Mouse (Mus musculus): Measurements from ENCODE around the gene Iqce. TPM values are rescaled to one million over a fixed set of nuclear protein-coding genes. Genes with fewer than 3 reads are reported as not detected.

Gene Iqce
- total and polyA plus RNA-seq, 3 experiments = 6.4 to 21.2 TPM; not detected in 1

- no peak overlapping the region for H3K4me3 ChIP-seq (ENCODE audit: control insufficient read depth in 1 of 2, insufficient read depth in 1 of 2, low read depth in 2 of 2, low read length in 2 of 2)
- no peak overlapping the region for H3K27ac ChIP-seq (ENCODE audit: control insufficient read depth, low read depth, low read length)
- TF ChIP-seq POLR2A (IDR thresholded peaks at IDR 0.05; ENCODE audit: control insufficient read depth in 1 of 2, insufficient read depth in 1 of 2, low read depth in 1 of 2, low read length in 2 of 2, poor library complexity in 1 of 2) (no peak), NRF1 (IDR thresholded peaks at IDR 0.05; ENCODE audit: insufficient read depth, low read depth, low read length, poor library complexity, severe bottlenecking) (no peak), CHD2 (IDR thresholded peaks at IDR 0.05; ENCODE audit: low read length) (no peak), SIN3A (IDR thresholded peaks at IDR 0.05; ENCODE audit: low read length) (no peak), MAX (IDR thresholded peaks at IDR 0.05; ENCODE audit: low read length) (no peak), MAZ (IDR thresholded peaks at IDR 0.05; ENCODE audit: low read depth, low read length) (no peak), GABPA (IDR thresholded peaks at IDR 0.05; ENCODE audit: low read depth, low read length) (no peak), RCOR1 (IDR thresholded peaks at IDR 0.05; ENCODE audit: low read depth, low read length) (no peak), ZC3H11A (IDR thresholded peaks at IDR 0.05; ENCODE audit: low read depth, low read length) (no peak), GATA1 (IDR thresholded peaks at IDR 0.05; ENCODE audit: low read depth, low read length) (no peak), MYC (IDR thresholded peaks at IDR 0.05; ENCODE audit: low read depth, low read length) (no peak), KAT2A (conservative IDR thresholded peaks at IDR 0.05; ENCODE audit: low read depth, low read length) (no peak), USF1 (IDR thresholded peaks at IDR 0.05; ENCODE audit: low read depth, low read length) (no peak), ZKSCAN1 (IDR thresholded peaks at IDR 0.05; ENCODE audit: low read depth, low read length) (no peak), HCFC1 (IDR thresholded peaks at IDR 0.05; ENCODE audit: low read depth, low read length) (no peak)
These were observed 2.4 kb downstream of the Iqce start for GRCm38 (mm10) chr5:140699776-140700175.

GRCm38 (mm10) chr5:140695987-140696386 is 6.2 kb downstream of the Iqce start:
- Histone ChIP-seq H3K4me3 (ENCODE audit: control insufficient read depth in 1 of 2, insufficient read depth in 1 of 2, low read depth in 2 of 2, low read length in 2 of 2) (no peak overlapping the region), H3K9ac (ENCODE audit: control insufficient read depth, low read depth, low read length, poor library complexity, severe bottlenecking) (no peak overlapping the region), H3K79me2 (ENCODE audit: control insufficient read depth, insufficient read depth, low read length, poor library complexity) (no peaks in the 10 kb centered on the region), H3K4me1 (ENCODE audit: control insufficient read depth in 1 of 2, insufficient read depth in 2 of 2, low read length in 2 of 2) (no peaks in the 10 kb centered on the region), H3K27me3 (ENCODE audit: control insufficient read depth in 1 of 2, insufficient read depth in 2 of 2, low read length in 2 of 2) (no peaks in the 10 kb centered on the region), H3K9me3 (replicated peaks; ENCODE audit: insufficient read depth, low read length) (no peaks in the 10 kb centered on the region), H3K27ac (ENCODE audit: control insufficient read depth, low read depth, low read length) (no peak overlapping the region), H3K36me3 (ENCODE audit: control insufficient read depth in 1 of 2, insufficient read depth in 2 of 2, low read length in 2 of 2) (no peaks in the 10 kb centered on the region)
- TF ChIP-seq MYB (IDR thresholded peaks at IDR 0.05; ENCODE audit: low read depth, low read length) (no peak), GABPA (IDR thresholded peaks at IDR 0.05; ENCODE audit: low read depth, low read length) (no peak), ZC3H11A (IDR thresholded peaks at IDR 0.05; ENCODE audit: low read depth, low read length) (no peak), HCFC1 (IDR thresholded peaks at IDR 0.05; ENCODE audit: low read depth, low read length) (no peak), USF1 (IDR thresholded peaks at IDR 0.05; ENCODE audit: low read depth, low read length) (no peak), ZKSCAN1 (IDR thresholded peaks at IDR 0.05; ENCODE audit: low read depth, low read length) (no peak), MAX (IDR thresholded peaks at IDR 0.05; ENCODE audit: low read length) (no peak)
- no peak for DNase-seq (ENCODE audit: low read depth, low spot score)

More at GRCm38 (mm10) chr5:140699776-140700175, 2.4 kb downstream of the Iqce start:
- peaks cover 0 to 11% of the 10 kb centered on the region in 2 experiments; a peak in 3 of 4 replicates for H3K4me1 ChIP-seq (ENCODE audit: control insufficient read depth in 1 of 2, insufficient read depth in 2 of 2, low read length in 2 of 2)
- H3K36me3 ChIP-seq (ENCODE audit: control insufficient read depth in 1 of 2, insufficient read depth in 2 of 2, low read length in 2 of 2) = peaks cover 0 to 9% of the 10 kb centered on the region in 2 experiments; a peak in 2 of 4 replicates
- H3K79me2 ChIP-seq (ENCODE audit: control insufficient read depth, insufficient read depth, low read length, poor library complexity) = peaks cover 4% of the 10 kb centered on the region; the same call in 1 of the 2 replicates
- DNase-seq (ENCODE audit: low read depth, low spot score) = no peak
- H3K9ac ChIP-seq (ENCODE audit: control insufficient read depth, low read depth, low read length, poor library complexity, severe bottlenecking) = no peak overlapping the region
- no peaks in the 10 kb centered on the region for H3K9me3 ChIP-seq (replicated peaks; ENCODE audit: insufficient read depth, low read length)
- H3K27me3 ChIP-seq (ENCODE audit: control insufficient read depth in 1 of 2, insufficient read depth in 2 of 2, low read length in 2 of 2) = no peaks in the 10 kb centered on the region

All from MEL (cell line).